20 mouse cellular contexts compared by ENCODE assay signal in genomic region chr5:37971724-37972123, GRCm38 (mm10).
DNase-seq lines count a peak whose midpoint lies in the region; ATAC-seq and TF ChIP-seq lines count a peak whose summit lies in the region.
"Had no signal": no experiment of that assay in that cellular context is flagged by ENCODE, and none has a peak within 500 bp of the region (broad histone marks: within the 10 kb centered on the region; RNA-seq: fewer than 3 reads in every experiment).

No protein-coding gene starts in this region.

- no peaks in the 10 kb centered on the region for H3K36me3 ChIP-seq in heart, embryonic 10.5 days
- H3K36me3 ChIP-seq in midbrain, embryonic 11.5 days (ENCODE audit: control insufficient read depth, insufficient read depth, low read length): no peaks in the 10 kb centered on the region
- H3K36me3 ChIP-seq in midbrain, postnatal 0 days (ENCODE audit: insufficient read depth, low read length): no peaks in the 10 kb centered on the region
- no peaks in the 10 kb centered on the region for H3K36me3 ChIP-seq in hindbrain, embryonic 11.5 days (ENCODE audit: control insufficient read depth, insufficient read depth, low read length)
- H3K36me3 ChIP-seq: embryonic facial prominence, embryonic 12.5 days; neural tube, embryonic 13.5 days had no signal

- no peaks in the 10 kb centered on the region for H3K9me3 ChIP-seq in heart, embryonic 10.5 days
- H3K9me3 ChIP-seq in midbrain, embryonic 11.5 days (ENCODE audit: control insufficient read depth, low read length): no peaks in the 10 kb centered on the region; the same call in 1 of the 2 replicates
- no peaks in the 10 kb centered on the region for H3K9me3 ChIP-seq in midbrain, postnatal 0 days (ENCODE audit: low read length)
- no peaks in the 10 kb centered on the region for H3K9me3 ChIP-seq in hindbrain, embryonic 11.5 days (ENCODE audit: control insufficient read depth, low read length)
- H3K9me3 ChIP-seq: embryonic facial prominence, embryonic 12.5 days; neural tube, embryonic 13.5 days had no signal

- peak overlapping the region; percentile 37 for H3K4me3 ChIP-seq in heart, embryonic 10.5 days
- no peak overlapping the region for H3K4me3 ChIP-seq in midbrain, embryonic 11.5 days (ENCODE audit: low read depth, low read length)
- H3K4me3 ChIP-seq in midbrain, postnatal 0 days (ENCODE audit: low read depth, low read length): no peak overlapping the region
- H3K4me3 ChIP-seq in hindbrain, embryonic 11.5 days (ENCODE audit: low read depth, low read length): no peak overlapping the region
- H3K4me3 ChIP-seq: embryonic facial prominence, embryonic 12.5 days; neural tube, embryonic 13.5 days had no signal

- WGBS in heart, embryonic 10.5 days: 45% methylated on average over 11 of the region's 11 CpGs
- 72% methylated on average over 11 of the region's 11 CpGs for WGBS in midbrain, embryonic 11.5 days
- 70% methylated on average over 11 of the region's 11 CpGs for WGBS in midbrain, postnatal 0 days
- WGBS in hindbrain, embryonic 11.5 days: 76% methylated on average over 11 of the region's 11 CpGs

- no peak overlapping the region for H3K27ac ChIP-seq in heart, embryonic 10.5 days
- no peak overlapping the region for H3K27ac ChIP-seq in midbrain, embryonic 11.5 days (ENCODE audit: low read depth, low read length)
- H3K27ac ChIP-seq in midbrain, postnatal 0 days (ENCODE audit: low read depth, low read length): no peak overlapping the region
- no peak overlapping the region for H3K27ac ChIP-seq in hindbrain, embryonic 11.5 days (ENCODE audit: low read depth, low read length)
- H3K27ac ChIP-seq: embryonic facial prominence, embryonic 12.5 days; hindbrain, postnatal 0 days; neural tube, embryonic 13.5 days; stomach, postnatal 0 days had no signal

- peaks cover 27% of the 10 kb centered on the region for H3K4me1 ChIP-seq in heart, embryonic 10.5 days
- peaks cover 10% of the 10 kb centered on the region; the same call in 1 of the 2 replicates for H3K4me1 ChIP-seq in midbrain, embryonic 11.5 days (ENCODE audit: control insufficient read depth, insufficient read depth, low read length)
- H3K4me1 ChIP-seq in midbrain, postnatal 0 days (ENCODE audit: insufficient read depth, low read length): no peaks in the 10 kb centered on the region
- H3K4me1 ChIP-seq in hindbrain, embryonic 11.5 days (replicated peaks; ENCODE audit: control insufficient read depth, insufficient read depth, low read length): no peaks in the 10 kb centered on the region

- H3K4me2 ChIP-seq in midbrain, embryonic 11.5 days: no peak overlapping the region
- no peak overlapping the region for H3K4me2 ChIP-seq in midbrain, postnatal 0 days (ENCODE audit: low read depth, low read length, poor library complexity, severe bottlenecking)
- H3K4me2 ChIP-seq in hindbrain, embryonic 11.5 days (replicated peaks; ENCODE audit: low read depth, low read length): no peak overlapping the region
- H3K4me2 ChIP-seq: embryonic facial prominence, embryonic 12.5 days; neural tube, embryonic 13.5 days had no signal

- H3K9ac ChIP-seq in midbrain, embryonic 11.5 days (ENCODE audit: low read length): no peak overlapping the region
- H3K9ac ChIP-seq in midbrain, postnatal 0 days (replicated peaks; ENCODE audit: low read length, poor library complexity, severe bottlenecking): no peak overlapping the region
- no peak overlapping the region for H3K9ac ChIP-seq in hindbrain, embryonic 11.5 days (ENCODE audit: low read depth, low read length)
- H3K9ac ChIP-seq: embryonic facial prominence, embryonic 12.5 days; neural tube, embryonic 13.5 days had no signal

- no peak for TF ChIP-seq CTCF in midbrain, postnatal 0 days (IDR thresholded peaks at IDR 0.05)

- no peak for ATAC-seq in midbrain, embryonic 11.5 days (ENCODE audit: low FRiP score)
- no peak for ATAC-seq in midbrain, postnatal 0 days (ENCODE audit: low FRiP score)
- no peak for ATAC-seq in hindbrain, embryonic 11.5 days (ENCODE audit: low FRiP score)
- ATAC-seq: forebrain, embryonic 16.5 days; hindbrain, postnatal 0 days had no signal

- peaks cover 36% of the 10 kb centered on the region for H3K27me3 ChIP-seq in heart, embryonic 10.5 days (ENCODE audit: insufficient read depth, poor library complexity, severe bottlenecking)
- H3K27me3 ChIP-seq in midbrain, embryonic 11.5 days (ENCODE audit: control insufficient read depth, insufficient read depth, low read length): peaks cover 29% of the 10 kb centered on the region
- peaks cover 36% of the 10 kb centered on the region for H3K27me3 ChIP-seq in midbrain, postnatal 0 days (ENCODE audit: insufficient read depth, low read length)
- peaks cover 18% of the 10 kb centered on the region for H3K27me3 ChIP-seq in hindbrain, embryonic 11.5 days (ENCODE audit: control insufficient read depth, insufficient read depth, low read length)

- no peak for DNase-seq in heart, embryonic 10.5 days (ENCODE audit: low spot score)
- DNase-seq in heart, adult 8-10 months (ENCODE audit: low spot score): no peak
- peak; percentile 37 for DNase-seq in midbrain, embryonic 11.5 days (ENCODE audit: low spot score, missing footprints)
- DNase-seq in midbrain, postnatal 0 days (ENCODE audit: low spot score): no peak
- DNase-seq in induced T-regulatory cell, adult 2 months (ENCODE audit: low read depth): peak; percentile 1
- DNase-seq in adrenal gland, adult (ENCODE audit: inconsistent age in 2 of 2, low spot score in 1 of 2): no peak
- DNase-seq in hindbrain, embryonic 11.5 days (ENCODE audit: low spot score): no peak
- no peak for DNase-seq in natural killer cell, adult 2 months (ENCODE audit: low spot score in 2 of 2)
- DNase-seq: adrenal gland, postnatal 10 days; cerebellum, adult 18-20 months; gastrocnemius, postnatal 10 days; heart, postnatal 36 days; kidney, adult 2 months; lung, postnatal 36 days; thymus, postnatal 4 days had no signal

Comparison
In these comparisons a context has a peak if more than half of its experiments do, and no peak if none do; other contexts are left out.
1. DNase-seq: peak in midbrain, embryonic 11.5 days (single experiment) and induced T-regulatory cell, adult 2 months (single experiment); none in heart, embryonic 10.5 days (single experiment), heart, adult 8-10 months (single experiment), midbrain, postnatal 0 days (single experiment), adrenal gland, adult (0 of 2), hindbrain, embryonic 11.5 days (single experiment) and natural killer cell, adult 2 months (0 of 2).